Mouse (Mus musculus) liver, adult (tissue): Measurements from ENCODE around the gene Mdk.

Source experiments
- GATA4 ChIP-seq: IDR thresholded peaks from 2 replicates; pipeline ENCODE4 v1.6.1; 2014; ENCODE audit warnings: mild to moderate bottlenecking, low read length; ENCODE audit not compliant: insufficient replicate concordance

Mdk gene

GRCm38 (mm10) chr2:91946836-91947235, 14.7 kb upstream of the Mdk start:
- no peak for TF ChIP-seq GATA4

DNA sequence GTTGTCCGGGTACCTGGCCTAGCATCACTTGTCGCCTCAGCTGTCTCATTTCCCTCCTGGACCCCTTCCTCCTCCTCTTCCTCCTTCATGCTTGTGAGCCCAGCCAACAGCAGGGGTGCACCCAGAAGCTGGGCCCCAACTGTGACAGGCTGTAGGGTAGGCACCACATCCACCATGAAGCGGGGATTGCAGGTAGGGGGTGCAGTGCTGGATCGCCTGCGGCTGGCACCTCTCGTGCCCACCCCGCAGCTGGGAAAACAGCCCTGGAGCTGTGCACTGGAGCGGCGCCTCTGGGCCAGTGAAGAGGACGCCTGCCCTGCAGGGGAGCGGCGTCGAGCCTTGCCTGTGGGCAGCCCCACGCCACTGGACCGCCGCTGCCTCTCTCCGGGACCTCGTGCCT, 13.4 kb upstream of the Mdk start, which contains the start of gene Gm9821:
Gene Gm9821, plus strand, starts transcription at position 221 of the 400 bp plus-strand sequence.
- TF ChIP-seq GATA4, result no peak

DNA sequence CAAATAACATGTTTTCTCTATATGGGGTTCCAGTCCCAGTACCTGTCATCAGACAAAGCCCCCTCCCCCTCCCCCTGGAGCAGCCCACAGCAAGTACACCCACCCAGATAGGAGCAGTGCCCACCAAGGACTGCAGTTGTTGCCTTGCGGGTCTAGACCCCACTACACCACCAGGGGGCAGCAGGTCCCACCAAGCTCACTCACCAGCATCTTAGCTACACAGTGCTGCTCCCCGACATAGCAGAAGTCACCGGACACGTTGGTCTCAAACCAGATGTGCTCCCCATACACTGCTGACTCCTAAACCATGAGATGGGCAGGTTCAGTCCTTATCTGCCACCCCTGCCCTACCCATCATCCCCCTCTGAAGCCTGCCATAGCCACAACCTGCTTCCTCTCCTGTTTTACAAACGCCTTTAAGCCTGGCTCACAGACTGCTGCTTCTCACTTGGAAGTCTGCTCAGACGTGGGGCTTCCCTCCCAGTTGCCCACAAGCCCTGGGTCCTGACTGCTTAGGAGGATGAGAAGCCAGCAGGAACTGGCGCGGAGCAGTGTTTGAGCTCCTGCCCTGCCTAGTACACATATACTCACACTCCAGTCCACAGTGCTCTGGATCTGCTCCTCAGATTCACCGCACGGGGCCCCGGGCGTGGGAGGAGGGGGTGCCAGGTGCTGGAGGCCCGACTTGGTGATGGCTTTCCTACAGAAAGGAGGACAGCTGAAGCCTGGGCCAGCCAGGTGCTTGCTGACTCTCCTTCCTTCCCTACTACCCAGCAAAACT, 12.3 kb upstream of the Mdk start:
- no peak for TF ChIP-seq GATA4

DNA sequence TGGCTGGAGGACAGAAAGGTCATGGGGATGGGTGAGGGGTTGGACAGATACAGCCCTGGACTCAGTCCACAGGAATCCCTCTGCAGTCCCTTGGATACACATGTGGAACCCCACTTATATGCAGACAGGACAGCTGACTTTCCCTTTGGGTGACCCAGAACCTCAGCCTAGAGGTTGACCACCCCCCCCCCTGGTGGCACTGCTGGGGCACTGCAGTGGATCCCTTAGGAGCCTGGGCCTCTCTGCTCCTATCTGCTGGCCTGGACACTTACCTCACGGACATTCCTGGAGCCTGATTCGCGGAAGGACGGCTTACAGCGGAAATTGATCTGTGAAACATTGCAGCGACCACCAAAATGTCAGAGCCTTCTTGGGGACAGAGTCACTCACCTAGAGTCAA, 10.3 kb upstream of the Mdk start:
- no peak for TF ChIP-seq GATA4

- TF ChIP-seq GATA4, result no peak
Measured at GRCm38 (mm10) chr2:91939303-91939935, 7.3 kb upstream of the Mdk start.

GRCm38 (mm10) chr2:91936154-91936553, 4.1 kb upstream of the Mdk start:
- TF ChIP-seq GATA4, result no peak

DNA sequence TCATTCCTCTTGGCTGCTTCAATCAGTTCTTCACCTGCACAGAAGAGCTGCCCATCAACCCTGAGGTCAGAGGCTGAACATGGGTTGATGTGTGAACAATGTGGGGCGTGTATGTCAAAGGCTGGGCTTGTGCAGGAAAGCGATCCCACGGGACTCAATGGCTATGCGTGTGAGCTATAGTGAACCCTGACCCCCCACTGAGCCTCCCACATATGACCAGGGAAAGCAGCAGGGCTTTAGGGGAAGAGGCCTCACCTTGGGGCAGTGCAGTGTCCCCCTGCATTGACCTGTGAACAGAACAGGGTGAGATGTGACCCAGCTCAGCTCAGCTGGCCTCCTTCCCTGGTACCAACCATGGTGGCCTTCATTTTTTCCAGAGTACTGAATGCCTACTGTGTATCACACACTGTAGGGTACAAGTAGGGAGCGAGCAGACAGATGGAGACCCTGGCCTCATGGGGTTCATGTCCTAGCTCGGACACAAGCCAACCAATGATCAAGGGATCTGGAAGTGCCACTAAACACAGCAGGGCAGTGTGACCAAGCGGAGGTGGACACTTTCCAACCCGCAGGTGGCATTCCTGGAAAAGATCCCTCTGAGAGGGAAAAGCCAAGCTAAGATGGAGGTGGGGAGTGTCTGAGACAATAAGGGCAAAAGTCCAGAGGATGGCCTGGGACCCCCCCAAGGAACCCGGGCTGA, 2.9 kb upstream of the Mdk start:
- TF ChIP-seq GATA4, result no peak

- TF ChIP-seq GATA4, result no peak
Measured at GRCm38 (mm10) chr2:91934016-91934415, 1.9 kb upstream of the Mdk start.

DNA sequence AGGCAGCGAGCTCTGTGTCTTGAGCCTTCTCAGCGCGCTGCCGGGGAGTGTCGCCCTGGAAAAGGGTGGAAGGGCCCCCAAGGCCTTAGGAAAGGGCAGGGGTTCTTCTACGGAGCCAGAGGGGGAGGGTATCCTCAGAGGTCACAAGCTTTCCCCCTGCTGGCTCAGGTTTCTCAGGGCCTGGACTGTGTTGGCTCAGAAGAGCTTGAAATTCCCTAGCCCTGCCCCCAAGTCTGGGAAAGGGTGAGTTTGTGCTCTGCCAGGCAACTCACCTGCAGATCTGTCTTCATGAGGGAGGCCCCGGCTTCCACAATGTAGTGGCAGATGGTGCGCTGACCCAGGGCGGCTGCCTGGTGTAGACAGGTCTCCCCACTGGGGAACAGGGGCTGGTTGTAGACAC, 1.4 kb upstream of the Mdk start:
- TF ChIP-seq GATA4, result no peak

DNA sequence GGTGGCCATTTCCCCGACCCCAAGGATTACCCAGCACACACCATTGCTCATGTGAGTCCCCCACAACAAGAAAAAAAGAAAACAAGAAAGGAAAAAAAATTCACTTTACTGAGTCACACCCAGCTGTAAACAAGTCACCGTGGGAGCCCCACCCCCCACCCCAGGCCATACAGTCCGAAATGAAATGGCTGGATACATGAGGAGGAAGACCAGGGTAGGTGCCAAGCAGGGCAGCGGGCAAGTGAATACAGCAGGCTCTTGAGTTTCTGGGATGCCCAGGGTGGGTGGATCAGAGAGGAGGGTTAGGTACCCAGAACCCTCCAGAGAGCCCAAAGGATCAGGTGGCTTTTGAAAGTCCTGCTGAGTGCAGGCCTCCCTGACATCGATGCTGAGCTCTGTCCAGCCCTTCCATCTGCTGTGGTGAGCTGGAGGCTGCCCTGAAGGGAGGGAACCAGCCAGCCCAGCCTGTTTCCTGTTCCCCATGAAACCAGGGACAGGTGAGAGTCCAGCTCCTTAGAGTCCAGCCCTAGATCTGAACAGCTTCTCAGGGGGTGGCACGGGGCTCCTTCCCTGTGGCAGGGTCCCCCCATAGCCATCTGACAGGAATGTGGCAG, 747 bp upstream of the Mdk start:
- no peak for TF ChIP-seq GATA4

DNA sequence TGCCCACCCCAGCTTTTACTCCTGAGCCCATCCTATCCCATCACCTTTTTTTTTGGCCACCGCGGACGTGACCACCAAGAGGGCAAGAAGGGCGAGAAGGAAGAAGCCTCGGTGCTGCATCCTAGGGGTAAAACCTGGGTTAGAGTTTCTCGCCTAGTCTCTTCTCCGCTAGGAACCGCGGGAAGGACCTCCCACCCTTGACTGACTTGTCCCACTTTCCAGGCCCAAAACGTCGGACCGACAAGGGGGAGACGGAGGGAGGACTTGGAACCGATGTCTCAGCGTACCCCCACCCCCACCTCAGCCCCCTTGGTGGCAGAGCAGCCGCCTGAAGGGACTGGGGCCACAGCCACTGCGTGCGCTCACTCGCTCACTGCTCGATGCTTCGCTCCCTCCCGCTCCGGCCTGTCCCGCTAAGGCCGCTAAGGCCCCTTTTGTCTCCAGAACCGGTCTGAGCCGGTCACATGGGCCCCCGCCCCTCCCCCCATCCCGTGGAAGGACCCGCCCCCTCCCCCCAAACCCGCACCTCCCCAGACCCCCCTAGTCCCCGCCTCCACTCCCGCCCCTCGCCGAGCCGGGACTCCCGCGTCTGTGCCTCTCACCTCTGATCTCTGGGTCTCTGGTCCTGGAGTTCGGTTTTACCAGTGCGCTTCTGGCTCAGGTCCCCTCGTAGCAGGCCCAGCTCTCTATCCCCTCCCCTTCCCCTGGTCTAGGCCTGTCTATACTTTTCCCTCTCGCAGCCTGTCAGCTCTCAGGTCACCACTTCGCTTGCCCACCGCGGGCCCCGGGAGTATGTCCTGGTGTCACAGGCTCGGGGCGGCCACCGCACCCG, 553 bp downstream of the Mdk start:
- TF ChIP-seq GATA4, result no peak

DNA sequence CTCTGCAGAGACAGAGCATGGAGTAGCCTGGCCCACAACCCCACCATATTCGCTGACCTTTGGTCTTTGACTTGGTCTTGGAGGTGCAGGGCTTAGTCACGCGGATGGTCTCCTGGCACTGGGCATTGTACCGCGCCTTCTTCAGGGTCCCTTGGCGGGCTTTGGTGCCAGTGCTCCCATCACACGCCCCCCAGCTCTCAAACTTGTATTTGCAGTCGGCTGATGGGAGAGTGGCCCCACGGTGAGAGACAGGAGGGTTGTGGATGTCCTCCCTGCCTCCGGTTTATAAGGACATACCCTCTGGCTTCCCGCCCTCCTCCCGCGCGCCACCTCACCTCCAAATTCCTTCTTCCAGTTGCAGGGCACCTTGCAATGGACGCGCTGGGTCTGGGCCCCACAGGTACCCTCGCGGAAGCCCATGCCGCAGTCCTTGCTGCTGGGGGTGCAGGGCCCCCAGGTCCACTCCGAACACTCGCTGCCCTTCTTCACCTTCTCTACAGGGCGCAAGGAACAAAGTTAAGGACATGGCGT, 1.3 kb downstream of the Mdk start:
- TF ChIP-seq GATA4, result no peak

GRCm38 (mm10) chr2:91929936-91930335, 2.2 kb downstream of the Mdk start:
- TF ChIP-seq GATA4, result no peak

DNA sequence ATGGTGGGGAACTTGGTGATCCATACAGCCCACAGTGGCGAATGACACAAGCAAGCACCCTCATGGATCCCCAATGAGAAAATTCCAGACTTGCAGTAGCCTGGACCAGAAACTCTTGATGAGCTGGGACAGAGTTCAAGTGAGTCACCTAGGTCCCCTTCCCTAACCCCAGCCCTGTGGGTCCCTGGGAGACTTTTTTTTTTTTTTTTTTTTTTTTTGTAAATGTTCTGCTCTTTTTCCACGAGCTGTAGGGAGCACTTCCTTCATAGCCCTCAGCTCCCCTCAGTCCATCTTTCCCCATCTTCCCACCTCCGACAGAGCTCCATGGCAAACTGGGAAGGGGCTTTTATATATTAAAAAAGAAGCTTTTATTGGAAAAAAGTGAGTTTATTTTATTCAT, 2.6 kb downstream of the Mdk start:
- no peak for TF ChIP-seq GATA4

GRCm38 (mm10) chr2:91928534-91929350, 3.4 kb downstream of the Mdk start:
- TF ChIP-seq GATA4, result no peak
